Mouse (Mus musculus) gonadal fat pad, adult 2 months (tissue): ENCODE data around the gene Zbtb20. TPM values are rescaled to one million over a fixed set of nuclear protein-coding genes. Genes with fewer than 3 reads are reported as not detected.
"Not testable (repeated sequence)": the region's sequence is repeated elsewhere in the genome, so short reads cannot be mapped to it uniquely, and the experiment has no call there.

Experiments used
- DNase-seq: peaks from one replicate; pipeline ENCODE4 v3.0.0-alpha.2; 2012; ENCODE audit warnings: low read depth
- polyA plus RNA-seq: library from polyadenylated mRNA; depleted of rRNA; stranded (reverse); fragments of >200 nt; gene quantifications from 2 replicates; pipeline ENCODE4 v1.2.3, GENCODE M21; 2012

Gene Zbtb20
- polyA plus RNA-seq, 1 experiment, result 40.3 TPM

GRCm38 (mm10) chr16:42910716-42911115 lies 35.0 kb downstream of the Zbtb20 start:
- DNase-seq, result no peak

DNA sequence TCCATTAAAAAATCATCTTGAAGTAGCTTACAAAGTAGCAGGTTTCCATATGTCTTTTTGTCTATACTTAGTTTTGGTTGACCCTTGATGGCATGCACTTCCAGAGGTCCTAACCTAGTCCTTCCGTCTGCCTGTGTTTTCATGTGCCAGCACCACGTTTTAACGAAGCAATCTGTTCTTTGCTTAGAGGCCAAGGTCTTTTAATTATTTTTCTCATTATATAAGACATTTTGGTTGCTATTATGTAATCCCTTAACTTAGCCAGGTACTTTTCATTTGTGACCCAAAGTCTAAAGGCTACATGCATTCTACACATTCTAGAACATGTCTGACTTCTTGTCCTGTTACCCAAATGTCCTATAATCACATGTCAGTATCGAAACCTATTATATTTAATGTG lies 35.6 kb downstream of the Zbtb20 start:
- DNase-seq, result no peak

GRCm38 (mm10) chr16:42911815-42912214 lies 36.1 kb downstream of the Zbtb20 start:
- DNase-seq, result peak; percentile 89

DNA sequence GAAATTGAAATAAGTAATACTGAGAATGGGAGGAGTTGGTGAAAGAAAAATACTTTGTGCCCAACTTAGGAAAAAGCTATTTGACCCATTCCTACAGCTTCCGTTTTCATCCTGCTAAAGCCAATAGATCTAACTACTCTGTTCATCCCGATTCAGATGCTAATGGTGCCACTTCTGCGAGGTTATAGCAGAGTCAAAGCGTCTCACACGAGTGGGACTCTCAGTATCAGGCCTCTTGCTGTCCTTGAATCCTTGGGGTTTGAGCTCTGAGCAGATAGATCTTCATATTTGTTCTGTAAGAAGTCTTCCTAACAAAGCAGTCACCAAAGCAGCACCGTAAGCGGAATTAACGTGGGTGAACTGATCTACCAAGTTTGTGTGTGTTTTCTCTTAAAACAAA lies 37.6 kb downstream of the Zbtb20 start:
- DNase-seq, result no peak

- DNase-seq, result no peak
These were observed 38.9 kb downstream of the Zbtb20 start for GRCm38 (mm10) chr16:42914457-42915085.

DNA sequence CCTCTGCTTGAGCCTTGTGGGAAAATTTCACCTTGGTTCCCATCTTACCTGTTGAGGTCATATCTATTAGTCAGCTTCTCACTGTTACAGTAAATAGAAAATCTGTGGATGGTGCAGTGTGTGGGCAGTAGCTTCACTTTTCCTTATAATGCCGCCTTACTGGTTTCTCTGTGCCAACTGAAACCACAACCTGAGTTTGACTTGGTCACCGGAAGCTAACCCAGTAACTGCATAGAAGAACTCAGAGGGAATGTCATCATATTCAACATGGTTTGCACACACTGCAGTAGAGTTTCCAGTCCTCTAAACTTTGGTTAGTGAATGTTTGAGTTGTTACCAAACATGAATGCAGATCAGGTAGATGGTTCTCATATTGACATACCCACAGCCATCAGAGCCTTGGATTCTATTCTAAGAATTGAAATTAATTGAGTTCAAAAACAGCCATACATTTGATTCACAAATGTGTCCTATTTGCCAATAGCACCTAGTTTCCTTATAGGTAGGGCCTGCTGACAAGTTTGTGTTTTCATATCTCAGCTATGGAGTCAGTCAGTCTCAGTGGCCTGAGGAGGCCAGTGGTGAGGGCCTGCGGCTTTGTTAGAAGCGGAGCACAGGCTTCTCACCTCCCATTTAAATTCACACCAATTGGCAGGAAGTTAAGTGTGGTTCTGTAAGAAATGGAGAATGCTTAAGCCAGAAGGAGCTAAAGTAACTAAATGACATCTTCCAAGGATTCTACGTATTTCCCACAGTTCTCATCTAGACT lies 44.5 kb downstream of the Zbtb20 start:
- no peak for DNase-seq

DNA sequence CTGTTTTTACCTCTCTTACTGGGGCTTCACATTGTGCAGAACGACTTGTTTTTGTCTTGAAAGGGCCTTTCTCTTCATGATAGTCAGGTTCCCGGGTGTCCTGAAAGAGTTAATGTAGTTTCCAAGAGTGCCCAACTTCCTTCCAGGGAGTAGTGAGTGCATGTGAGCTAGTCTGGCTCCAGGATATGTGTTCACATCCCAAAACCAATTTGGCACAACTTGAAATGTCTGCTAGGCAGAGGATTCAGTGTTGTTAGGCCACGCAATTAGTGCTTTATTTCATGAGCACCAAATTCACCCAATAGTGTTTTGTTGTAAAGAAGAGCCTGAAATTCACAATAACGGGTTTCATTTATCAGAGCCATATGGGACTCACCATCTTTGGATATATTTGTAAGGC lies 45.8 kb downstream of the Zbtb20 start:
- no peak for DNase-seq

DNA sequence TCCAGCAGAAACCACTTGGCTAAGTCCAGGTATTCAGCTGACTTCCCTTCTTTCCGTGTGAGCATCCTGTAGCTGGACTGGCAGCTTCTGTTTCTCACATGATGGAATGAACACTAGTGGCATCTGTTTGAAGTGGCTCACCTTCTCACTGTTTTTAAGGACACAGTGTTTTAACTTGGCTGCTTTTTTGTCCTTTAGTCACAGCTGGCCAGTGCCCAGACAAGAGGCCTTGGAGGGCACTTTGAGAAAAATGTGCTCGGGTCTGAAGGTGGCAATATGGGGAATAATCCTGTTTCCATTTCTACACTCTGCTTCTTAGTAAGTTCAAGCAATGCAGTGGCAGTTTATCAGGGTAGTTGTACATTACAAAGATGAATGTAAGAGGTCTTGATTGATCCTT lies 62.5 kb downstream of the Zbtb20 start:
- no peak for DNase-seq

- DNase-seq, result peak; percentile 9
These were observed 71.3 kb downstream of the Zbtb20 start for GRCm38 (mm10) chr16:42947016-42947415.

- not testable (repeated sequence) for DNase-seq
These were observed 79.7 kb downstream of the Zbtb20 start for GRCm38 (mm10) chr16:42955401-42955800.

GRCm38 (mm10) chr16:42972872-42973271 lies 97.2 kb downstream of the Zbtb20 start:
- DNase-seq, result no peak

GRCm38 (mm10) chr16:42998896-42999295 lies 123.2 kb downstream of the Zbtb20 start:
- peak; percentile 61 for DNase-seq

DNA sequence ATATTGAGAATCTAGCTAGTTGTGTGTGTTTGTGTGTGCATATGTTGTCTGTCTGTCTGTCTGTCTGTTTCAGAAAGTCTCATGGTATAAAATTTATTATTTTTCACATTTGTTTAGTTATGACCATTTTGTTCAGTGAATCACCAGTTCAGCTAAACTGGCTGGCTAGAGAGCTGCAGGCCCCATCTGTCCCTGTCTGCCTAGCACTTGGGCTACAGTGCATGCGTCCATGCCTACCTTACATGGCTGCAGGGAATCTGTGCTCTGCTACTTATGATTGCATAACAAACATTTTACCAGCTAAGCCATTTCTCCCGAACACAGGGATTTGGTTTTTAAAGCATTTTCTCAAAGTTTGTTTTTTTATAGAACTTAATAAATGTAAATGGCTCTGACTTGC lies 150.7 kb downstream of the Zbtb20 start:
- DNase-seq, result no peak

- DNase-seq, result no peak
These were observed 153.6 kb downstream of the Zbtb20 start for GRCm38 (mm10) chr16:43029243-43029642.

GRCm38 (mm10) chr16:43035709-43036108 lies 160.0 kb downstream of the Zbtb20 start:
- no peak for DNase-seq

DNA sequence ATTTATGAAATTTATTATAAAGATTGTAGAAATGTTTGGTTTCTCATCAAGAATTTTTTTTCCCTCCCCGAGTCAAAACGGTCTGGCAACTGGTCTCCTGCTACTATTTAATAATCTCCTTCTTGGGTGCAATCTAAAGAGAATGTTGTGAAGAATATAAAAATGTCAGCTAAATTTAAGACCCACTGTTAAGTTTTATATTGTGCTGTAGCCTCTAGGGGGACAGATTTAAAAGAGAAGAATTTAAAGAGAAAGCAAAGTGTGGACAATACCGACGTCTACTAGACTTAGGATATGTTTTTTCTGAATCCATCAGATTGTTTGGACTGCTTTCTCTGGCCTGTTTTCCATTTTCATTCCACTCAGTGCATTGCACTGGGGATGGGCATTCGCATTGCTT lies 160.8 kb downstream of the Zbtb20 start:
- no peak for DNase-seq

- DNase-seq, result no peak
These were observed 161.6 kb downstream of the Zbtb20 start for GRCm38 (mm10) chr16:43037320-43037719.

- DNase-seq, result no peak
These were observed 169.9 kb downstream of the Zbtb20 start for GRCm38 (mm10) chr16:43045611-43046010.

DNA sequence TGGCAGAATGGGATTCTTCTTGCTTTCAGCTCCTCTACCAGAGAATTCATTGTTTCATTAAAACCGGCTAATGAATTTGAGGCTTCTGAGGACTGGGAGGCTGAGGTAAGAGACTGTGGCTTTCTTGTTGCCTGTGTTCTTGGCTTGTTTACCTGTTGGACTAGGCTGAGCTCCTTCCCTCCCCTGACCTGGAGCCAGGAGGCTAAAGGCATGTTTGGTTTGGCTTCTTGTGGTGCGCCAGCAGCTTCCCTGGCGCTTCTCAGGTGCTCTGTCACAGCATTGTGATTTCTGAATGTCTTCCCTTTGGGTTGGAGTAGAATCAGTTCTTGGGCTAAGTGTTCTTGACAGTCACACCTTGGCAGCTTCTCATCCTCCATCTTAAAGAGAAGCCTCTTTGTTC lies 171.0 kb downstream of the Zbtb20 start:
- DNase-seq, result peak; percentile 58

DNA sequence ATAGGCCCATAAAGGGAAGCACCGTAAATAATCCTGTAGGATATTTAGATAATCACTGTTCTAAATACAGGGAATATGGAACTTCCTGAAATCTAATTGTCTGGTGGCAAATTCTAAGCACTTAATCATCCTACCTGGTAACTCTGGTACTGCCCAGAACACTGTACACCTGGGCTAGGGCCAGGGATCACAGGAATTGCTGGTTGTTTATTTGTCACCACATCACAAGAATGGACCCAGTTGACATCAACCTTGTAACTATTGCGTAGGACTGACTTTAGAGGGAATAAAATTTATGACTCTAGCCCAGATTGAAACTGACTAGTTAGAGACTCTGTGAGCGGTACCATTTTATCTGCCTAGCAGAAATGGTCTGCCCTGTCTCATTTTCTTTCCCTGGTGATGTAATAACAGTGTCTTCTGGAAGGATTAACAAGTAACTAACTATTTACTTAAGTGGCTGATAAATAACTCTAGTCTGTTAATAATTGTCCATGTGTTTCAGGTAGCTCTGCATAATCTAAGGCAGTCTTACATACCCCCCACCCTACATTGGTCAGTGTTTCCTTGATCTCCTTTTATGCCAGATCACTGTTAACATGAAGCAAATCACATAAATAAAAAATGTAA lies 194.1 kb downstream of the Zbtb20 start:
- no peak for DNase-seq

DNA sequence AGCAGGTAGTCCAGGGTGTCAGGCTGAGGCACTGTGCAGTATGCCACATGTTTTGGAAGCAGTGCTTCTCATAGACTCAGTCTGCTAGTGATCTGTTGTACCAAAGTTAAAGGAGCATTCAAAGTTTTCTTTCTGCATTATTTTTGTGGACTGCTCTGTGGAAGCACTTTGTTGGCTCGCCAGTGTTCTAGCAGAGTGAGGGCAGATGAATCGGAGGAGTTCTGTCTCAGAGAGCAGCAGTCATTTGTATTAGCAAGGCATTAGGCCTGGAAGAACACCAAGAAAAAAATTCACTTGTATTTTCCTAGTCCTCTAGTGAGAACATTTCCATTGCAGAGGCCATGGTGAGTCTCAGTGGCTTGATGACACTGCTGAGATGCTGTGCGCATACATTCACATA lies 196.2 kb downstream of the Zbtb20 start:
- DNase-seq, result no peak

DNA sequence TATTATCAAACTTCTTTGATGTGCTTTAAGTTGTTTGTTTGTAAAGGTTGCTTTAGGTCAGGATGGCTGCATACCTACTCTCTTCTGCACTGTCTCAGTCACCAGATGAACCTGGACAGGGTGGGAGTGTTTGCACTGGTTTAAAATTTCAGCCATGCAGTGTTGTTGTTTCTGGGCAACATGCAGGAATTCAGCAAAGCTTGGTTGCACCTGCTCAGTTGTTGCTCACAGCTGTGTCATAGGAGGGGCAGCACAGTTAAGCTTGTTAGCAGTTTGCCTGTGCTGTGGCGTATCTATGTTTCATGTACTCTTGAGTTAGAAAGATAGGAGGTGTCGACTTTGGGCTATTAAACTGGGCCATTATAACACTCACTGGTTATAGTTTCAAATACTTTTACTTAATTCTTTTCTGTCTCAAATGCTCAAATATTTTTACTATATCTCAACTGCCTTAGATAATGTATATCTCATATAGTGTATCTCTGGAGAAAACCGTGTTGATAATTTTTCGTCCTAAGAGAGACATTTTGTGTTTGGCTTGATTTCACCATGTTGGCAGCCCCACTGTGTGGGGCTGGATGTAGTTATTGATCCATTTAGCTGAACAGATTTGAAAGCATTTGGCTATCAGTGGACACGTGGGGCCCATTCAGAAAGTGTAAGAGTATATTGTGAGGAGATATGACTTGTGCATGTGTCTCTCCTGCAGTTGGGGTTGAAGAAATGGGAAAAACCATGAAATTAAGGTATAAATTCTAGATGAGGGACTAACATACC lies 197.3 kb downstream of the Zbtb20 start:
- no peak for DNase-seq
